Mouse (Mus musculus): ENCODE measurements around the gene Slc1a7.

Slc1a7 gene

GRCm38 (mm10) chr4:108052673-108053072 lies 84.5 kb downstream of the Slc1a7 start:
- DNase-seq (ENCODE audit: low spot score in 2 of 2) = no peak

GRCm38 (mm10) chr4:108055873-108056272 lies 87.7 kb downstream of the Slc1a7 start:
- DNase-seq (ENCODE audit: low spot score in 2 of 2) = no peak

GRCm38 (mm10) chr4:108057247-108057646 lies 89.1 kb downstream of the Slc1a7 start:
- no peak for DNase-seq (ENCODE audit: low spot score in 2 of 2)

GRCm38 (mm10) chr4:108058166-108058565 lies 90.0 kb downstream of the Slc1a7 start:
- no peak for DNase-seq (ENCODE audit: low spot score in 2 of 2)

- peak; percentile 19 to 33 for DNase-seq (ENCODE audit: low spot score in 2 of 2)
Measured at GRCm38 (mm10) chr4:108059601-108060379, 91.7 kb downstream of the Slc1a7 start.

- DNase-seq (ENCODE audit: low spot score in 2 of 2) = no peak
Measured at GRCm38 (mm10) chr4:108060774-108061173, 92.6 kb downstream of the Slc1a7 start.

GRCm38 (mm10) chr4:108062524-108062923 lies 94.4 kb downstream of the Slc1a7 start:
- DNase-seq (ENCODE audit: low spot score in 2 of 2) = no peak
